Mouse (Mus musculus): ENCODE measurements at regions not wholly inside any gene's neighbourhood (a gene's known extent, or its start where the extent isn't known, plus 50 kb on each side); places are given as distances from the start of the nearest gene placed in this dataset.

GRCm38 (mm10) chr11:18821384-18821783 lies 197.4 kb downstream of the Meis1 start:
- peak; percentile 31 to 46 for DNase-seq (ENCODE audit: low spot score in 2 of 2)

- no peak for DNase-seq (ENCODE audit: low spot score in 2 of 2)
Observed at GRCm38 (mm10) chr11:18814110-18814509, 204.7 kb downstream of the Meis1 start.

- no peak for DNase-seq (ENCODE audit: low spot score in 2 of 2)
Observed at GRCm38 (mm10) chr11:18767479-18767878, 251.3 kb downstream of the Meis1 start.

- no peak for DNase-seq (ENCODE audit: low spot score in 2 of 2)
Observed at GRCm38 (mm10) chr11:18766458-18767016, 252.2 kb downstream of the Meis1 start.

GRCm38 (mm10) chr11:18758591-18759074 lies 260.2 kb downstream of the Meis1 start:
- DNase-seq (ENCODE audit: low spot score in 2 of 2), result no peak

GRCm38 (mm10) chr11:18756576-18756975 lies 262.2 kb downstream of the Meis1 start:
- DNase-seq (ENCODE audit: low spot score in 2 of 2), result no peak

GRCm38 (mm10) chr11:18754732-18755525 lies 263.9 kb downstream of the Meis1 start:
- DNase-seq (ENCODE audit: low spot score in 2 of 2), result no peak

GRCm38 (mm10) chr11:18753856-18754255 lies 264.9 kb downstream of the Meis1 start:
- DNase-seq (ENCODE audit: low spot score in 2 of 2), result no peak

- no peak for DNase-seq (ENCODE audit: low spot score in 2 of 2)
Observed at GRCm38 (mm10) chr11:18753246-18753645, 265.5 kb downstream of the Meis1 start.

GRCm38 (mm10) chr11:18752512-18752911 lies 266.3 kb downstream of the Meis1 start:
- DNase-seq (ENCODE audit: low spot score in 2 of 2), result no peak

GRCm38 (mm10) chr11:18750911-18751841 lies 267.6 kb downstream of the Meis1 start:
- no peak for DNase-seq (ENCODE audit: low spot score in 2 of 2)

GRCm38 (mm10) chr11:18750080-18750375 lies 268.8 kb downstream of the Meis1 start:
- DNase-seq (ENCODE audit: low spot score in 2 of 2), result no peak

GRCm38 (mm10) chr11:18749265-18750079 lies 269.3 kb downstream of the Meis1 start:
- DNase-seq (ENCODE audit: low spot score in 2 of 2), result no peak

GRCm38 (mm10) chr11:18747871-18748461 lies 270.8 kb downstream of the Meis1 start:
- DNase-seq (ENCODE audit: low spot score in 2 of 2), result no peak

- DNase-seq (ENCODE audit: low spot score in 2 of 2), result no peak
Observed at GRCm38 (mm10) chr11:18747361-18747760, 271.4 kb downstream of the Meis1 start.

- no peak for DNase-seq (ENCODE audit: low spot score in 2 of 2)
Observed at GRCm38 (mm10) chr11:18746486-18746885, 272.3 kb downstream of the Meis1 start.

- no peak for DNase-seq (ENCODE audit: low spot score in 2 of 2)
Observed at GRCm38 (mm10) chr11:18745840-18746239, 272.9 kb downstream of the Meis1 start.

- no peak for DNase-seq (ENCODE audit: low spot score in 2 of 2)
Observed at GRCm38 (mm10) chr11:18734904-18735664, 283.7 kb downstream of the Meis1 start.

GRCm38 (mm10) chr11:18734075-18734474 lies 284.7 kb downstream of the Meis1 start:
- no peak for DNase-seq (ENCODE audit: low spot score in 2 of 2)

- no peak for DNase-seq (ENCODE audit: low spot score in 2 of 2)
Observed at GRCm38 (mm10) chr11:18729742-18730141, 289.0 kb downstream of the Meis1 start.

All from adrenal gland, adult 18-20 months (tissue).